Mouse (Mus musculus): ENCODE measurements around the gene Gm42791. TPM values are rescaled to one million over a fixed set of nuclear protein-coding genes. Genes with fewer than 3 reads are reported as not detected.

The Gm42791 gene
- polyA plus RNA-seq, 1 experiment, result 8.4 TPM

DNA sequence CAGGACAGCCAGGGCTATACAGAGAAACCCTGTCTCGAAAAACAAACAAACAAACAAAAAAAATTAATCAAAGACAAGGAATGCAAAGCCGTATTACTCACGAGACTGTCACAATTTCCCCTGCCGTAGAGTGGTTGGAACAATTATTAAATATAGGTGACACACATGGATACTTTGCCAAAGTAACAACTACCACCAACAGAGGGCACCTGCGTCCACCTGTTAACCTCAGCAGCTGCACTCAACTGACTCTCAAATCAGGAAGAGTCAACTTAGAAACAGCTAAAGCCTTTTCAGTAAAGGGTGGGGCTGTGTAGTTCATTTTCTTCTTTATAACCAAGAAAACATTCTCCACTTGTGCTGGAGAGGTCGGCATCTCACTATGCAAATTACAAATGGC lies 90.1 kb downstream of the Gm42791 start:
- TF ChIP-seq CTCF (IDR thresholded peaks at IDR 0.05; ENCODE audit: control insufficient read depth, insufficient read depth, low read length), result peak; percentile 55
- TF ChIP-seq POLR2A (IDR thresholded peaks at IDR 0.05; ENCODE audit: borderline replicate concordance, control insufficient read depth, low read depth, low read length), result no peak
- Histone ChIP-seq H3K4me3 (replicated peaks; ENCODE audit: control insufficient read depth, low read depth, low read length) (no peak overlapping the region), H3K27ac (ENCODE audit: control insufficient read depth, insufficient read depth, low read depth, low read length, poor library complexity) (peak overlapping the region; percentile 12; the same call in 1 of the 2 replicates), H3K4me1 (ENCODE audit: control insufficient read depth, insufficient read depth, low read length) (no peaks in the 10 kb centered on the region; the same call in 1 of the 2 replicates)
- 43% methylated on average over 6 of the region's 6 CpGs for WGBS

DNA sequence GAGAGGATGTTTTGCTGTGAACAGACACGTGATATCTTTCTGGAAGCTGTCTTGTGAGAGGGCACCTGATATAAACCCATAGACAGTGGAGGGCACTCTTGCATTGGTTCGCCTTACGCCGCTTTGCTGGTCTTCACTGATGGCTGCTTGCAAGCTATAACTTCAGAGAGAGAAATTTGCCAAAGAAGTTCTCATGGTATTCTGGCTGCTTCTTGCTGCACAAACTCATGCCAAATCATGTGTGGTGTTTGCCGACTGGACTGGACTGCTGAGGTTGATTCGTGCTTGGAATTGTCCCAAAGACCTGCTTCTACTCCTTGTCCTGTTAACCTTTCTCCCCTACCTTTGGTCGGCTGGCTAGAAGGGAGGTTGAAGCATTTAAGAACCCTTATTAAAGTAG lies 95.6 kb downstream of the Gm42791 start:
- 95% methylated on average over 7 of the region's 7 CpGs for WGBS
- H3K4me1 ChIP-seq (ENCODE audit: control insufficient read depth, insufficient read depth, low read length), result peaks cover 8% of the 10 kb centered on the region
- H3K4me3 ChIP-seq (replicated peaks; ENCODE audit: control insufficient read depth, low read depth, low read length), result no peak overlapping the region
- H3K27ac ChIP-seq (ENCODE audit: control insufficient read depth, insufficient read depth, low read depth, low read length, poor library complexity), result no peak overlapping the region
- no peak for TF ChIP-seq POLR2A (IDR thresholded peaks at IDR 0.05; ENCODE audit: borderline replicate concordance, control insufficient read depth, low read depth, low read length)
- TF ChIP-seq CTCF (IDR thresholded peaks at IDR 0.05; ENCODE audit: control insufficient read depth, insufficient read depth, low read length), result no peak

DNA sequence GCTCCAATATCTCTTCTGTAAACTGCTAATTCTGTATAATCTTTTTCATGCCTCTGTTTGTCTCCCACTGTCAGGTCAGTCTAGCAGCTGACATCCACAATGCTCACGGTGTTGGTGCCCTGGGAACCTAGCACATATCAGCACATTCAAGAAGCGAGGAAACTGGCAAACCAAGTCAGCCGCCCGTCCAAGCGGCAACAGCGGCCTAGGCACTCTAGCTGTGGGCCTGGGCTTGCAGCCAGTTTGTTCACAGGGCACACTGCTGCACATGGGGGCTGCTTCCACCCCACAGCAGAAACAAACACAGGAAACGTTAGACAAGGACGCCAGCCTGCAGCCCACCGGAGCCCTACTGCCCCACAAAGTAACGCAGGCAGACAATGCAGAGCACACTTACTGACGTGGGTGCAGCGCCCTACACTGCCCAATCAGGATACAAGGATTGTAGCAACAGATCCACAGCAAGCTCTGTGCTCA lies 97.0 kb downstream of the Gm42791 start:
- peaks cover 8% of the 10 kb centered on the region for H3K4me1 ChIP-seq (ENCODE audit: control insufficient read depth, insufficient read depth, low read length)
- 19% methylated on average over 12 of the region's 12 CpGs for WGBS
- peak overlapping the region; percentile 81 for H3K27ac ChIP-seq (ENCODE audit: control insufficient read depth, insufficient read depth, low read depth, low read length, poor library complexity)
- no peak for TF ChIP-seq POLR2A (IDR thresholded peaks at IDR 0.05; ENCODE audit: borderline replicate concordance, control insufficient read depth, low read depth, low read length)
- no peak for TF ChIP-seq CTCF (IDR thresholded peaks at IDR 0.05; ENCODE audit: control insufficient read depth, insufficient read depth, low read length)
- no peak overlapping the region for H3K4me3 ChIP-seq (replicated peaks; ENCODE audit: control insufficient read depth, low read depth, low read length)

DNA sequence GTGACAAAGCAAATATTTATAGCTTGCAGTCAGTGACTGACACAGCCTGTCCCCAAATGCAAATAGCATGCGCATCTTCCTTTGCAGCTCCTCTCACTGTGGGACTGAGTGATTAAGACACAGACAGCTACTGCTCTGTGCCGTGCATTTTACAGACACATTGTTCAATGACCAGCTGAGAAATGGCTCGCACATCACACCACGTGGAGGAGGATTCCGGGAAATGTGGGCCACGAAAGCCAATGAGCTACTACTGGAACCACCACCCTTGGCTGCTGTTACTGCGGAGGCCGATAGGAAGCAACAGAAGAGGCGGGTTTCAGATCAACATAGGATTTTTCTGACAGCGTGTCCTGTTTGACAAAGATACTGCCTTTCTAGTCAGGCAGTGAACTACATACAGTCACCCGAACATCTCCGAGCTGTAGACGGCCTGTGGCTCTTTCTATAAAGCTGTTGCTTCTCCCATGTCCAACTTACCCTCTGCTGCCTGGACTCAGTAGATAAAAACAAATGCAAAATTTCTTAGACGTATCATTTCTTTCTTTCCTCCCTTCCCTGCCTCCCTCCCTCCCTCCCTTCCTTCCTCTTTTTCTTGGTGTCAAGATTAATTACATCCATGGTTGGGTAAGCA lies 97.8 kb downstream of the Gm42791 start:
- no peak overlapping the region for H3K4me3 ChIP-seq (replicated peaks; ENCODE audit: control insufficient read depth, low read depth, low read length)
- H3K4me1 ChIP-seq (ENCODE audit: control insufficient read depth, insufficient read depth, low read length), result peaks cover 8% of the 10 kb centered on the region
- 12% methylated on average over 14 of the region's 14 CpGs for WGBS
- peak overlapping the region; percentile 77 for H3K27ac ChIP-seq (ENCODE audit: control insufficient read depth, insufficient read depth, low read depth, low read length, poor library complexity)
- TF ChIP-seq CTCF (IDR thresholded peaks at IDR 0.05; ENCODE audit: control insufficient read depth, insufficient read depth, low read length) (no peak), POLR2A (IDR thresholded peaks at IDR 0.05; ENCODE audit: borderline replicate concordance, control insufficient read depth, low read depth, low read length) (no peak)

DNA sequence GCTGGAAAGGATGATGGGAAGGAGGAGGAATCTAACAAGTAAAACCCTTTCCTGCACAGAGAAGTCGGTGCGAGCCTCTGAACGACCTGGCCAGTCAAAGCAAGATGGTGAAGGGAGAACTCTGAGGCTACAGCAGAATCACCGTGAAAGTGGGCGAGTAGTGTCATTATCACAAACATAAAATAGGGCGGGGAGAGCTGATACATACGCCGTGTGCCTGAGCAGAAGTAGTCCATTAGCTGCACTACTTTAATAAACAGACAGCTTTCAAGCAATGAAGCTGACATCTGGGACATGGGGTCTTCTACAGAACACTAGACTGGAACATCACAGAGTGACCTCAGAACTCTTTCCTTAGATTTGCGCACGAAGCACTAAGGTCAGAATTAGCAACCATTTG lies 98.4 kb downstream of the Gm42791 start:
- TF ChIP-seq CTCF (IDR thresholded peaks at IDR 0.05; ENCODE audit: control insufficient read depth, insufficient read depth, low read length) (no peak), POLR2A (IDR thresholded peaks at IDR 0.05; ENCODE audit: borderline replicate concordance, control insufficient read depth, low read depth, low read length) (no peak)
- no peak overlapping the region for H3K4me3 ChIP-seq (replicated peaks; ENCODE audit: control insufficient read depth, low read depth, low read length)
- peaks cover 8% of the 10 kb centered on the region for H3K4me1 ChIP-seq (ENCODE audit: control insufficient read depth, insufficient read depth, low read length)

DNA sequence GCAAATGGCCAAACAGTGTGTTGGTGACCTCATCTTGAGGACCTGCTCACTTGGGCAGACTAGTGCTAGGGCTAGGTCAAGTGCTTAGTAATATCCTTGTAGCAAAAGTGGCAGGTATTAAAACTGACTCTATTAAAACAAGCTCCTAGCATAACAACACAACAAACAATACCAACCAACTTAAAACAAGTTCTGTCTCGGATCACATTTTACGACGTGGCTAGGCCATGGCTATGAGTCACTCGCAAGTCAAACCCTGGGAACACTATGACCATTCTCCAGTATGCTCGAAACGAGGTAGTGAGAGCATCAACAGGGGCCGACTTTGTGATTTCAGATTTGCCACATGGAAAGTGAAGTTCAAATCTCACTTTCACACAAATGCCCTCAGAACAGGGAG lies 99.1 kb downstream of the Gm42791 start:
- Histone ChIP-seq H3K4me3 (replicated peaks; ENCODE audit: control insufficient read depth, low read depth, low read length) (no peak overlapping the region), H3K27ac (ENCODE audit: control insufficient read depth, insufficient read depth, low read depth, low read length, poor library complexity) (no peak overlapping the region), H3K4me1 (ENCODE audit: control insufficient read depth, insufficient read depth, low read length) (peaks cover 8% of the 10 kb centered on the region)
- WGBS, result 89% methylated on average over 7 of the region's 7 CpGs
- no peak for TF ChIP-seq CTCF (IDR thresholded peaks at IDR 0.05; ENCODE audit: control insufficient read depth, insufficient read depth, low read length)
- no peak for TF ChIP-seq POLR2A (IDR thresholded peaks at IDR 0.05; ENCODE audit: borderline replicate concordance, control insufficient read depth, low read depth, low read length)

More for the DNA sequence above, 98.4 kb downstream of the Gm42791 start:
- H3K27ac ChIP-seq (ENCODE audit: control insufficient read depth, insufficient read depth, low read depth, low read length, poor library complexity), result no peak overlapping the region
- WGBS, result 68% methylated on average over 10 of the region's 10 CpGs

DNA sequence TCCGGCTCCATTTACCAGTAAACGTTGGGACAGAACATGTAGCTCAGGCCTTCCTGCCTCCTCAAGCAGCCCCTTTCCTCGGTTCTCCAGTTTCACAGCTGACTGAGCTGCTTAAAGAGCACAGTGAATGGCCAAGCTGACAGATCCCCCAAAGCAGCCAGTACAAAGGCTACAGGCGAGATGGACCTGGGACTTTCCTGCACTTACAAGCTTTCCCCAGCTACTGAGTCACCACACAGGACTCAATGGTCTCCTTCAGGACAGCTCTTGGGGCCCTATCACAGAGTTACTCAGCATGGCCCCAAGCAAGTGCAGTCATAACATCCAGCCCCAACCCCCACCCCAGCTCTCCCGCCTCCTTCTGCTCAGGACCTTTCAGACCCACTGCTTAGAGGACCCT lies 99.9 kb downstream of the Gm42791 start:
- Histone ChIP-seq H3K27ac (ENCODE audit: control insufficient read depth, insufficient read depth, low read depth, low read length, poor library complexity) (no peak overlapping the region), H3K4me1 (ENCODE audit: control insufficient read depth, insufficient read depth, low read length) (peaks cover 8% of the 10 kb centered on the region), H3K4me3 (replicated peaks; ENCODE audit: control insufficient read depth, low read depth, low read length) (no peak overlapping the region)
- whole genome bisulfite sequencing, result 81% methylated on average over 5 of the region's 5 CpGs
- TF ChIP-seq CTCF (IDR thresholded peaks at IDR 0.05; ENCODE audit: control insufficient read depth, insufficient read depth, low read length) (no peak), POLR2A (IDR thresholded peaks at IDR 0.05; ENCODE audit: borderline replicate concordance, control insufficient read depth, low read depth, low read length) (no peak)

DNA sequence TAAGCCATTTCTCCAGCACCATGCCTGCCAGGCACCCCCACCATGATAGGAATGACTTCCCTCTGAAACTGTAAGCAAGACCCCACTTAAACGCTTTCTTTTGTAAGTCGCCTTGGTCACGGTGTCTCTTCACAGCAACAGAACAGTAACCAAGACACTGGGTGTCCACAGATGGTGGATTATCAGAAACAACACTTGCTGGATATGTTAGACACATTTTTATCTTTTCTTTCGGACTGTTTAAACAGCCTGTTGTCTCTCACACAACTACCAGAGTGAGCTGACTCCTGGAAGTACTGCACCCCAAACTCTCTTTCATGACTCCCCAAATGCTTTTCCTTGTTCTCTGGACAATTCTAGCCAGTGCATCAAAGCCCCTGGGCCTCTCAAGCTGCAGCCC lies 104.7 kb downstream of the Gm42791 start:
- H3K4me3 ChIP-seq (replicated peaks; ENCODE audit: control insufficient read depth, low read depth, low read length), result no peak overlapping the region

More for the DNA sequence above, 104.7 kb downstream of the Gm42791 start:
- WGBS, result 80% methylated on average over 4 of the region's 4 CpGs
- H3K4me1 ChIP-seq (ENCODE audit: control insufficient read depth, insufficient read depth, low read length), result no peaks in the 10 kb centered on the region; the same call in 1 of the 2 replicates
- no peak overlapping the region for H3K27ac ChIP-seq (ENCODE audit: control insufficient read depth, insufficient read depth, low read depth, low read length, poor library complexity)
- no peak for TF ChIP-seq CTCF (IDR thresholded peaks at IDR 0.05; ENCODE audit: control insufficient read depth, insufficient read depth, low read length)
- TF ChIP-seq POLR2A (IDR thresholded peaks at IDR 0.05; ENCODE audit: borderline replicate concordance, control insufficient read depth, low read depth, low read length), result no peak

Measured in bone marrow, adult 2 months (tissue).